Mouse (Mus musculus) c-Kit-positive CD71-negative TER-119-negative erythroid progenitor cells, embryonic 14.5 days (primary cell): ENCODE measurements around the gene Tex21.
"Not testable (repeated sequence)": the region's sequence is repeated elsewhere in the genome, so short reads cannot be mapped to it uniquely, and the experiment has no call there.

Experiments
- DNase-seq: peaks from one replicate; pipeline ENCODE4 v3.0.0-alpha.2; 2013; ENCODE audit warnings: low read depth

The Tex21 gene

DNA sequence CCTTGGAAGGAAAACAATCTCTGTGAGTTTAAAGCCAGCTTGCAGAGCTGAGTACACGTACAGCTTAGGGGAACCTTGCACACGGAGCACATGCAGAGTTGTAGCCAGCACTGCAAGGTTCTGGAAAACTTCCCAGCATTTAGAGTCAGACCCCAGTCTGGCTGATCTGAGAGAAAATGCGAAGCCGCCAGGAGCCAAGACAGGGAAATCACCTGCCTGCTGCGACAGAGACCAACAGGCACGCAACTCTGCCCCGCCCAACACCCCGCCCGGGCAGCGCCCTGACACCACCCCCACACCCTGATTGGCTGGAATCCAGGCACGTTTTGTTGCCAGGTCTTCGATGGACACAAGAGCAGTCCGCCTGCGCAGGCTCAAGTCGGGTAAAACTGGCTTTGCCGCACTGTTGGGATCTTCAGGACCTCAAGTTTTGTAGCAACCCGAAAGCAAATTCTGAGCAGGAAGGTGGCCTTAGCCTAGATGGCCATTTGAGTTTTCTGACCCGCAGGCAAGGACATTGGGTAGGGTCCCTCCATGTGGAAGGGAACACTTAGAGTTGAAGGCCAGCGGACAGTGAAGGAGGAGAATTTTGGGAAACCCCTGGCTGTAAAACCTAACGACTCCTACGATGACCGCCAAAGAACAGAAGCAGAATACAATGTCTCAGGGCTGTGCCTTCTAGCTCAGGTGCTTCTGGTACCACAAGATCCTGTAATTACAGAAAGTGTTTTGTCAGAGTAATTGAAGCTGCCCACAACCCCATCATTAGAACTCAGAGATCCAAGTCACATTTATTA, 50.4 kb downstream of the Tex21 start:
- peak; percentile 65 for DNase-seq

GRCm38 (mm10) chr12:76194526-76194925, 52.0 kb downstream of the Tex21 start:
- no peak for DNase-seq

DNA sequence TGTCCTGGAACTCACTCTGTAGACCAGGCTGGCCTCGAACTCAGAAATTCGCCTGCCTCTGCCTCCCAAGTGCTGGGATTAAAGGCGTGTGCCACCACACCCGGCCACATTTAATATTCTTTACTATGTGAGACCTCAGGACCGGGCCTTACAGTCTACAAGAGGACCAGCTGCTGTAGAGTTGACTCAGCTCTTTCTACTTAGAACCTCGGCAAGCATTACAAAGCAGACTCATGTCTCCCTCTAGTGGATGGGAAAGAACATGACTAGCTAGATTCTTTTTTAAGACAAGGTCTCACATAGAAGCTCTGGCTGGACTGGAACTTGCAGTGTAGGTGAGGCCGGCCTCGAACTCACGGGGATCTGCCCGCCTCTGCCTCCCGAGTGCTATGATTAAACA, 55.6 kb downstream of the Tex21 start:
- DNase-seq, result peak; percentile 52

GRCm38 (mm10) chr12:76187849-76188248, 58.7 kb downstream of the Tex21 start:
- no peak for DNase-seq

DNA sequence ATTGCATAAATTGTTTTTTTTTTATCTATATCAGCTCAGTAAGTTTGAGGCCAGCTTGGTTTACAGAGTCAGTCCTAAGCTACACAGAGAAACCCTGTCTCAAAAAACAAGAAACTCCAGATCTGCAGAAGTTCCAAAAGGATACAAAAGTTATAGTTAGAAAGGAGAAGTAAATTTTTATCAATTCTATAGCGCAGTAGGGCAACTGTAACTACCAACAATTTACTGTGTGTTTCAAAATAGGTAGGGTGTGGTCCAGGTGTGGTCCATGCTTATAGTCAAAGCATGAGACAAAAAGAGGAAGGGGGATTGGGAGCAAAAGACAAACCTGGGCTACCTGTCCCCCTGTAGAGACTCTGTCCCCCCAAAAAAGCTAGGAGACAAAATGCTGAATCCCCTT, 60.1 kb downstream of the Tex21 start:
- no peak for DNase-seq

GRCm38 (mm10) chr12:76185167-76185816, 61.3 kb downstream of the Tex21 start:
- DNase-seq, result no peak

DNA sequence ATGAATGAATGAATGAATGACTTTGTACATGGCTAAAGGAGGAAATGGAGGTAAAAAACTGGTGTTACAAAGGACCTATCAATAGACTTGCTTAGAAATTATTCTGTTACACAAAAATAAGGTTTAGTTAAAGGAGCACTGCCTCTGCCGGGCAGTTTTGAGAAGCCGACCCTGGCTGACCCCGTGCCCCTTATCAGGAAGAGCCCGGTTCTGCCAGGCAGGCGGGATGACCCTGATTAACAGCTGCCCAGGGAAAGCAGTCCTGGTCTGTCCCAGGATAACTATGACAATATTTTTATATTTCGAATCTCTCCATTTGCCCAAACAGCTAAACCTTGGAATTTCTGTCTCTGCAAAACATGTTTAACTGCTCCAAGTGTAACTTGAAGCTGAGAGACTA, 62.3 kb downstream of the Tex21 start:
- no peak for DNase-seq

DNA sequence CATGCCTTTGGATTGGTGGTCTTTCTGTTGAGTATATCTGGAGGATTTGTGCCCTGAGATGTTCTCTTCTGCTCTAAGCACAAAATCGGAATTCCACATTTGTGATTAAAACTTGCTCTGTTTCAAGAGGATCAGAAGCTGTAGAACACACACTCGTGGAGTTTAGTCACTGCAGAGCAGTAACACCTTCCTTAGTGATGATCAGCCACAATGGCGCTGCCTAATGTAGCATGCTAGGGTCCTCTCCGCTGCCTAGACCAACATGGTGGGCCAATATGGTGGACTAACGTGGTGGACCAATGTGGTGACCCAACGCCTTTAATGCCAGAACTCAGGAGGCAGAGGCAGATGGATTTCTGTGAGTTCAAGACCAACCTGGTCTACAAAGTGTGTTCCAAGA, 63.7 kb downstream of the Tex21 start:
- no peak for DNase-seq

GRCm38 (mm10) chr12:76181471-76181870, 65.1 kb downstream of the Tex21 start:
- DNase-seq, result no peak

- DNase-seq, result no peak
These were observed 66.1 kb downstream of the Tex21 start for GRCm38 (mm10) chr12:76180442-76180841.

DNA sequence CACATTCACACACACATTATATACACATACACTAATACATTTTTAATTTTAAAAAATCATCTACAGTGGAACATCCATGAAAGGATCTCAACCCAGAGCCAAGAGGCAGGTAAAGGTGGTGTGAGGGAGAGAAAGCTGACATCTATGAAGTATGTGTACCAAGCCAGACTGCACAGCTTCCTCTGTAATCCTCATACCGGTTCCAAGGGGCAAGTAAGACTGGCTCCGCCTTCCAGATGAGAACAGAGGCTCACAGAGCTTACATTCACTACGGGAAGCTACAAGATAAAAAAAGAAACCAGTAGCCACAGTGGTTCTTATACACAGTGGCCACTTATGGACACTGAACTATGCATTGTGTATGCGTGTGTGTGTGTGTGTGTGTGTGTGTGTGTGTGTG, 67.0 kb downstream of the Tex21 start:
- DNase-seq, result no peak

GRCm38 (mm10) chr12:76179051-76179450, 67.5 kb downstream of the Tex21 start:
- DNase-seq, result no peak

GRCm38 (mm10) chr12:76177864-76178518, 68.6 kb downstream of the Tex21 start:
- DNase-seq, result peak; percentile 61

GRCm38 (mm10) chr12:76177000-76177863, 69.3 kb downstream of the Tex21 start, which contains the start of gene Esr2:
TSS of gene Esr2 (minus strand) at chr12:76177259.
- no peak for DNase-seq

GRCm38 (mm10) chr12:76165641-76166040, 80.9 kb downstream of the Tex21 start:
- DNase-seq, result no peak

- not testable (repeated sequence) for DNase-seq
These were observed 94.2 kb downstream of the Tex21 start for GRCm38 (mm10) chr12:76152389-76152788.
